Mouse (Mus musculus) liver, postnatal 0 days (tissue): Measurements from ENCODE around the gene Glp1r.

ENCODE experiments used
- CTCF ChIP-seq: sonication (generic); IDR thresholded peaks from 2 replicates; pipeline ENCODE4 v1.5.1; 2016; ENCODE audit warnings: antibody characterized with exemption, low read depth
- EP300 ChIP-seq: IDR thresholded peaks from 2 replicates; pipeline ENCODE4 v1.6.1; 2016; ENCODE audit warnings: antibody characterized with exemption, low read depth, mild to moderate bottlenecking

DNA sequence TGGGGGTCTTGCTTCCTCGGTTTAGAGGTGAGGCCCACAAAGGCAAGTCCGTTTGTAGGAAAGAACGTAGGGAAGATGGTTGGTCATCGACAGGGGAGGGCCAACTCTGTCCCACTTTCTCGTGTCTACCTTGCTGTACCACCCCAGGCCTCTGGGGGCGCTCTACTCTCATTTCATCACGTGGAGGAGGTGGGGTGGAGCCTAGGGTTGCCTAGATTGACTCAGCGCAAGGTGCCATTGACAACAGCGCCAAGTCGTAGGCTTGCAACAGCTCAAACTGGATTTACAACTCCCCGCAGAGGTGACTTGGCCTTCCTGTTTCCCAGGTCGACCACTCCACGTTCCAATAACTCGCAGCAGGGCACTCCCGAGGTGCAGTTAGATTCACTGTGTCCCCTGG, 27.3 kb upstream of the Glp1r start:
- TF ChIP-seq CTCF, result peak; percentile 45
- no peak for TF ChIP-seq EP300
